29 mouse cellular contexts compared by ENCODE assay signal in the genomic region with DNA sequence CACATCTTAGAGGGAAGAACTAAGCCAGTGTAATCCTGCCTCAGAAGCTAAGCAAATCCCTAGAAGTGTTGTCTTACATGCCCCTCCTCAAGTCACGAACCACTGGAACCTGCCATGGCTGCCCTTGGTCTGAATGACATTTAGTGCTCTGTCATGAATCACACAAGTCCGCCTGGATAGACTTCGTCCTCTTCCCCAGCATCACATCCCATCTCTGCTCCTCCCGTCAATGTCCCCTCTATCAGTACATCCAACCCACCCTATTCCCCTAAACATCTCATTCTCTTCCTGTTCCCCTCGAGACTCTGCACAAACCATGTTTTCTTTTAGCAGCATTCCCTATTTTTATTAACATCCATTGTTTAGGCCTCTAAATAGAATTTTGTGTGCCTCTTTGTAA. TPM values are rescaled to one million over a fixed set of nuclear protein-coding genes. Genes with fewer than 3 reads are reported as not detected.
DNase-seq lines count a peak whose midpoint lies in the region; ATAC-seq and TF ChIP-seq lines count a peak whose summit lies in the region.
"Had no signal": no experiment of that assay in that cellular context is flagged by ENCODE, and none has a peak within 500 bp of the region (broad histone marks: within the 10 kb centered on the region; RNA-seq: fewer than 3 reads in every experiment).

No protein-coding gene starts in this region.

- H3K4me3 ChIP-seq in hindbrain, embryonic 14.5 days (replicated peaks; ENCODE audit: low read length): no peak overlapping the region
- H3K4me3 ChIP-seq in hindbrain, embryonic 12.5 days: no peak overlapping the region
- no peak overlapping the region for H3K4me3 ChIP-seq in stomach, embryonic 15.5 days (replicated peaks)
- no peak overlapping the region for H3K4me3 ChIP-seq in stomach, postnatal 0 days (ENCODE audit: low read depth, low read length)
- H3K4me3 ChIP-seq: embryonic facial prominence, embryonic 15.5 days; forebrain, embryonic 12.5 days; hindbrain, embryonic 10.5 days; limb, embryonic 13.5 days; liver, embryonic 12.5 days; midbrain, embryonic 13.5 days; neural tube, embryonic 13.5 days had no signal

- H3K4me2 ChIP-seq in hindbrain, embryonic 14.5 days (replicated peaks): no peak overlapping the region
- no peak overlapping the region for H3K4me2 ChIP-seq in hindbrain, embryonic 12.5 days (replicated peaks)
- no peak overlapping the region for H3K4me2 ChIP-seq in stomach, embryonic 15.5 days
- H3K4me2 ChIP-seq in stomach, postnatal 0 days (replicated peaks; ENCODE audit: low read depth): no peak overlapping the region
- H3K4me2 ChIP-seq: embryonic facial prominence, embryonic 15.5 days; forebrain, embryonic 12.5 days; limb, embryonic 13.5 days; liver, embryonic 12.5 days; midbrain, embryonic 13.5 days; neural tube, embryonic 13.5 days had no signal

- H3K27me3 ChIP-seq in hindbrain, embryonic 14.5 days (ENCODE audit: control insufficient read depth, insufficient read depth, low read length): no peaks in the 10 kb centered on the region
- no peaks in the 10 kb centered on the region for H3K27me3 ChIP-seq in hindbrain, embryonic 12.5 days
- H3K27me3 ChIP-seq in stomach, embryonic 15.5 days (replicated peaks): no peaks in the 10 kb centered on the region
- no peaks in the 10 kb centered on the region for H3K27me3 ChIP-seq in stomach, postnatal 0 days (ENCODE audit: control insufficient read depth, insufficient read depth, low read length)
- H3K27me3 ChIP-seq: embryonic facial prominence, embryonic 15.5 days; forebrain, embryonic 12.5 days; limb, embryonic 13.5 days; liver, embryonic 12.5 days; midbrain, embryonic 13.5 days; neural tube, embryonic 13.5 days; Patski had no signal

- H3K9me3 ChIP-seq in hindbrain, embryonic 14.5 days (ENCODE audit: control insufficient read depth, low read length): no peaks in the 10 kb centered on the region
- no peaks in the 10 kb centered on the region for H3K9me3 ChIP-seq in hindbrain, embryonic 12.5 days (replicated peaks)
- no peaks in the 10 kb centered on the region for H3K9me3 ChIP-seq in stomach, embryonic 15.5 days
- H3K9me3 ChIP-seq in stomach, postnatal 0 days (ENCODE audit: control insufficient read depth, low read length): no peaks in the 10 kb centered on the region
- H3K9me3 ChIP-seq: embryonic facial prominence, embryonic 15.5 days; forebrain, embryonic 12.5 days; hindbrain, embryonic 10.5 days; limb, embryonic 13.5 days; liver, embryonic 12.5 days; midbrain, embryonic 13.5 days; neural tube, embryonic 13.5 days had no signal

- H3K9ac ChIP-seq in hindbrain, embryonic 14.5 days: no peak overlapping the region
- H3K9ac ChIP-seq in hindbrain, embryonic 12.5 days: no peak overlapping the region
- H3K9ac ChIP-seq in stomach, embryonic 15.5 days: no peak overlapping the region
- H3K9ac ChIP-seq in stomach, postnatal 0 days (ENCODE audit: low read length): no peak overlapping the region
- H3K9ac ChIP-seq: embryonic facial prominence, embryonic 15.5 days; forebrain, embryonic 12.5 days; forebrain, postnatal 0 days; limb, embryonic 13.5 days; liver, embryonic 12.5 days; liver, postnatal 0 days; midbrain, embryonic 13.5 days; neural tube, embryonic 13.5 days had no signal

- 86% methylated on average over 5 of the region's 5 CpGs for WGBS in hindbrain, embryonic 14.5 days
- 74% methylated on average over 5 of the region's 5 CpGs for WGBS in hindbrain, embryonic 12.5 days
- WGBS in stomach, embryonic 15.5 days: 82% methylated on average over 5 of the region's 5 CpGs
- 76% methylated on average over 5 of the region's 5 CpGs for WGBS in stomach, postnatal 0 days

- no peaks in the 10 kb centered on the region for H3K36me3 ChIP-seq in hindbrain, embryonic 14.5 days (replicated peaks; ENCODE audit: control insufficient read depth, insufficient read depth)
- no peaks in the 10 kb centered on the region for H3K36me3 ChIP-seq in hindbrain, embryonic 12.5 days
- H3K36me3 ChIP-seq in stomach, embryonic 15.5 days: no peaks in the 10 kb centered on the region
- no peaks in the 10 kb centered on the region for H3K36me3 ChIP-seq in stomach, postnatal 0 days (ENCODE audit: control insufficient read depth, insufficient read depth, low read length)
- H3K36me3 ChIP-seq: forebrain, embryonic 12.5 days; hindbrain, embryonic 10.5 days; limb, embryonic 13.5 days; midbrain, embryonic 13.5 days; neural tube, embryonic 13.5 days had no signal

- no peak for TF ChIP-seq EP300 in stomach, postnatal 0 days (optimal IDR thresholded peaks at IDR 0.05)

- H3K27ac ChIP-seq in hindbrain, embryonic 14.5 days: 0 out of 2 replicates have a peak overlapping the region, but pooled peaks have one; percentile 43
- H3K27ac ChIP-seq in hindbrain, embryonic 12.5 days: no peak overlapping the region
- H3K27ac ChIP-seq in stomach, embryonic 15.5 days: peak overlapping the region; percentile 26; the same call in 1 of the 2 replicates
- H3K27ac ChIP-seq in stomach, postnatal 0 days (replicated peaks): no peak overlapping the region
- H3K27ac ChIP-seq: embryonic facial prominence, embryonic 15.5 days; forebrain, embryonic 12.5 days; hindbrain, embryonic 10.5 days; limb, embryonic 13.5 days; liver, embryonic 12.5 days; midbrain, embryonic 13.5 days; neural tube, embryonic 13.5 days had no signal

- no peak for TF ChIP-seq CTCF in stomach, postnatal 0 days (IDR thresholded peaks at IDR 0.05; ENCODE audit: low read depth)

- no peaks in the 10 kb centered on the region for H3K4me1 ChIP-seq in hindbrain, embryonic 14.5 days (replicated peaks; ENCODE audit: control insufficient read depth, insufficient read depth, low read length)
- no peaks in the 10 kb centered on the region for H3K4me1 ChIP-seq in hindbrain, embryonic 12.5 days
- no peaks in the 10 kb centered on the region for H3K4me1 ChIP-seq in stomach, embryonic 15.5 days
- H3K4me1 ChIP-seq in stomach, postnatal 0 days (replicated peaks; ENCODE audit: control insufficient read depth, insufficient read depth): no peaks in the 10 kb centered on the region
- H3K4me1 ChIP-seq: forebrain, embryonic 12.5 days; hindbrain, embryonic 10.5 days; limb, embryonic 13.5 days; liver, embryonic 12.5 days; midbrain, embryonic 13.5 days; neural tube, embryonic 13.5 days had no signal

- DNase-seq in heart, adult 11 months: peak; percentile 75
- DNase-seq in heart, adult 9 months (ENCODE audit: low spot score in 2 of 2): no peak
- DNase-seq in hindbrain, embryonic 14.5 days (ENCODE audit: low spot score): no peak
- no peak for DNase-seq in stomach, postnatal 0 days (ENCODE audit: low spot score)
- no peak for DNase-seq in testis, postnatal 14 days (ENCODE audit: low spot score)
- DNase-seq: adrenal gland, postnatal 10 days; cerebellum, adult 11 months; cerebellum, adult 9-10 months; cerebellum, postnatal 36 days; embryo, embryonic 11 days; forebrain, postnatal 0 days; gastrocnemius, postnatal 14 days; heart, postnatal 10 days; kidney, postnatal 25 days; liver, postnatal 0 days; lung, postnatal 36 days; thymus, adult 2 months; thymus, postnatal 36 days had no signal

- no peak for ATAC-seq in hindbrain, embryonic 14.5 days (ENCODE audit: low FRiP score)
- ATAC-seq in hindbrain, embryonic 12.5 days (ENCODE audit: low FRiP score): no peak
- ATAC-seq in stomach, embryonic 15.5 days (ENCODE audit: insufficient read depth, low FRiP score, low read depth): no peak
- no peak for ATAC-seq in stomach, postnatal 0 days (ENCODE audit: low FRiP score, low TSS enrichment)
- ATAC-seq: forebrain, postnatal 0 days; intestine, postnatal 0 days; liver, embryonic 12.5 days; liver, postnatal 0 days; midbrain, embryonic 13.5 days; Patski had no signal

RNA-seq across cellular contexts. Expression of a gene that starts 58.4 kb away (rescaled TPM):
- 17.3 and 18.8 TPM in 2 replicates for polyA plus RNA-seq in hindbrain, embryonic 14.5 days (2014; fragmentation: Nextera tagmentation; extraction: Ambion mirVana)
- 9.3 and 10.4 TPM in 2 replicates for polyA plus RNA-seq in hindbrain, embryonic 12.5 days (2016; fragmentation: Nextera tagmentation; extraction: Ambion mirVana)
- polyA plus RNA-seq in stomach, embryonic 15.5 days (2015; fragmentation: Nextera tagmentation; extraction: Ambion mirVana): 4.8 and 4.9 TPM in 2 replicates
- polyA plus RNA-seq in stomach, postnatal 0 days (2015; fragmentation: Nextera tagmentation; extraction: Ambion mirVana): 1.6 and 2.0 TPM in 2 replicates

Comparison
In these comparisons a context has a peak if more than half of its experiments do, and no peak if none do; other contexts are left out.
1. H3K27ac ChIP-seq: peak in hindbrain, embryonic 14.5 days (single experiment) and stomach, embryonic 15.5 days (single experiment); none in hindbrain, embryonic 12.5 days (single experiment) and stomach, postnatal 0 days (single experiment).